Mouse (Mus musculus) heart, embryonic 14.5 days (tissue): ENCODE results near the gene Ethe1. TPM values are rescaled to one million over a fixed set of nuclear protein-coding genes. Genes with fewer than 3 reads are reported as not detected.

Experiments used
- ATAC-seq: fragments of 200-750 bp; cut with Nextera tagmentation; 2 replicates; pipeline ENCODE4 v1.8.0; 2017; ENCODE audit warnings: low read depth, moderate TSS enrichment; ENCODE audit not compliant: insufficient number of reproducible peaks, insufficient read depth, low FRiP score
- H3K27ac ChIP-seq, 2 experiments: fragments of 200-500 bp in 1 of 2; fragments of 300-500 bp in 1 of 2; sonication (generic) in 1 of 2; replicated peaks in 1 of 2; 2 replicates each; pipeline ENCODE4 v1.5.1; 2012 to 2014; ENCODE audit warnings: low read depth in 2 of 2, low read length in 2 of 2, control low read depth in 1 of 2, mild to moderate bottlenecking in 1 of 2, mixed read lengths in 1 of 2; ENCODE audit not compliant: control insufficient read depth in 1 of 2, insufficient read depth in 1 of 2
- H3K27me3 ChIP-seq: fragments of 300-500 bp; sonication (generic); 2 replicates; pipeline ENCODE4 v1.6.1; 2014; ENCODE audit warnings: mild to moderate bottlenecking, low read length, control low read depth; ENCODE audit not compliant: control insufficient read depth, insufficient read depth
- H3K36me3 ChIP-seq: fragments of 300-500 bp; sonication (generic); 2 replicates; pipeline ENCODE4 v1.6.1; 2014; ENCODE audit warnings: mild to moderate bottlenecking, control low read depth, low read length, mixed read lengths; ENCODE audit not compliant: control insufficient read depth, insufficient read depth
- H3K4me1 ChIP-seq, 2 experiments: fragments of 200-500 bp in 1 of 2; fragments of 300-500 bp in 1 of 2; sonication (generic) in 1 of 2; 2 replicates each; pipeline ENCODE4 v1.6.1; 2012 to 2014; ENCODE audit warnings: low read length in 2 of 2, control low read depth in 1 of 2, mixed read lengths in 1 of 2; ENCODE audit not compliant: control insufficient read depth in 2 of 2, insufficient read depth in 2 of 2
- H3K4me2 ChIP-seq: fragments of 300-500 bp; sonication (generic); 2 replicates; pipeline ENCODE4 v1.6.1; 2014; ENCODE audit warnings: mild to moderate bottlenecking, low read length
- H3K4me3 ChIP-seq, 2 experiments: fragments of 200-500 bp in 1 of 2; fragments of 300-500 bp in 1 of 2; sonication (generic) in 1 of 2; 2 replicates each; pipeline ENCODE4 v1.5.1; 2012 to 2014; ENCODE audit warnings: low read length in 2 of 2, mild to moderate bottlenecking in 2 of 2, control low read depth in 1 of 2, low read depth in 1 of 2, moderate library complexity in 1 of 2; ENCODE audit not compliant: control insufficient read depth in 1 of 2, insufficient read depth in 1 of 2
- H3K9ac ChIP-seq: fragments of 300-500 bp; sonication (generic); 2 replicates; pipeline ENCODE4 v1.6.1; 2014; ENCODE audit warnings: mild to moderate bottlenecking, low read length
- H3K9me3 ChIP-seq: fragments of 300-500 bp; sonication (generic); 2 replicates; pipeline ENCODE4 v1.6.1; 2016; ENCODE audit warnings: low read length, control low read depth; ENCODE audit not compliant: control insufficient read depth
- WGBS: fragments of 180-500 bp; shearing (Covaris S2); extraction: QIAGEN DNeasy Blood & Tissue Kit; methylation state at CpG from one replicate; pipeline ENCODE4 v1.1.7; 2014; 5-methylcytosine and 5-hydroxymethylcytosine counted together
- polyA plus RNA-seq: library from polyadenylated mRNA; unstranded; fragments of >200 nt; fragmentation: Nextera tagmentation; extraction: Ambion mirVana; gene quantifications from 2 replicates; pipeline ENCODE4 v1.2.1, GENCODE M21; 2014

Ethe1 gene
- polyA plus RNA-seq, 1 experiment from 2014 or later = 26.2 TPM

DNA sequence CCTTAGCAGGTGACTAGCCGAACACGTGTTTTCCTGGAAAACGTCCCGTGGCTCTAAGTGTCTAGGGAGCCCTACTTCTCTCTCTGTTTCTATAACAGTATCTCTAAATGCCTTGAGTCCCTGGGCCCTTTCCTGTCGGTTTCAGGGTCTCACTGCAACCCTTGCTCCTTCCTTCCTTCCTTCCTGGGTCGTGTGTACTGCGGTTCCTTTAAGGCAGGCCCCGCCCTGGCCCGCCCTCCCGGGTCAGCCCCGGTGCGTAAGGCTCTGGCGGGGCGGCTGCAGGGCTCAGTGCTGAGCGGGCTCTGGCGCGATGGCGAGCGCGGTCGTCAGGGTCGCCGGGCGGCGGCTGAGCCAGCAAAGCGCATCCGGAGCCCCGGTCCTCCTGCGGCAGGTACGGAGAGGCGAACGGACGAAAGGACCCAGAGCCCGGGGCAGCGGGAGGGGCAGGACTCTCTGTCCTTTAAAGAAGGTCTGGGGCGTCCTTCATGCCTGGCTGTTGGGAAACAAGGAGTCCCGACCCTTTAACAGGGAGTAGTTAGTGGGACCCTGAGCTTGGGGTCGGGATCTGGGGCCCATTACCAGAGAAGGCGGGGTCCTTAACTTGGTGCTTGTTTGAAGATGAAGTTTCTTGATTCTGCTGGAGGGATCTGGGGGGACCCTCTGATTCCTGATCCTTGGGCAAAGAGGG lies 6.4 kb downstream of the Ethe1 start:
- no peaks in the 10 kb centered on the region for H3K9me3 ChIP-seq
- H3K4me1 ChIP-seq = peaks cover 3 to 4% of the 10 kb centered on the region in 2 experiments; a peak in 2 of 4 replicates
- peak overlapping the region; percentile 73 for H3K4me2 ChIP-seq
- H3K4me3 ChIP-seq = peak overlapping the region; percentile 57 to 73
- H3K27ac ChIP-seq = no peak overlapping the region
- H3K36me3 ChIP-seq = no peaks in the 10 kb centered on the region
- ATAC-seq = peak; percentile 81
- peak overlapping the region; percentile 70 for H3K9ac ChIP-seq
- 2% methylated on average over 39 of the region's 39 CpGs for WGBS
- no peaks in the 10 kb centered on the region for H3K27me3 ChIP-seq

DNA sequence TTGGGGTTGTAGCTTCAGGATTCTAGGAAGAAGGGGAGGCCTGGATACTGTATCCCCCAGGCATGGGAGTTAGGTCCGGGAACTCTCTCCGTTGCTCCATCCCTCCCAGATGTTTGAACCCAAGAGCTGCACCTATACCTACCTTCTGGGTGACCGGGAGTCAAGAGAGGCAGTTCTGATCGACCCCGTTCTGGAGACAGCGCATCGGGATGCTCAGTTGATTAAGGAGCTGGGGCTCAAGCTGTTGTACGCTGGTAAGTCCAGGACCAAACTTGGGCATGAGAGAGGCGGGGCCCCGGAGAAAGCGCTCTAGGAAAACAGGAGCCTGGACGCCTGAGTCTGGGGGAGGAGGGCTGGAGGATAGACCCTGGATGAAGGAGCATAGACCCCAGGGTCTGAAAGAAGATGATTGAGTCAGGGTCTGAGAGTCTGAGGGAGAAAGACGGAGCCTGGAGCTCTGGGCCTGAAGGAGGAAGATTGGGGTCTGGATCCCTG lies 7.0 kb downstream of the Ethe1 start:
- Histone ChIP-seq H3K27me3 (no peaks in the 10 kb centered on the region), H3K4me2 (peak overlapping the region; percentile 73), H3K4me3 (peak overlapping the region; percentile 57 to 73), H3K9me3 (no peaks in the 10 kb centered on the region), H3K36me3 (no peaks in the 10 kb centered on the region), H3K9ac (peak overlapping the region; percentile 70), H3K27ac (no peak overlapping the region), H3K4me1 (peaks cover 3 to 4% of the 10 kb centered on the region in 2 experiments; a peak in 2 of 4 replicates)
- ATAC-seq = no peak
- WGBS = 4% methylated on average over 13 of the region's 13 CpGs

DNA sequence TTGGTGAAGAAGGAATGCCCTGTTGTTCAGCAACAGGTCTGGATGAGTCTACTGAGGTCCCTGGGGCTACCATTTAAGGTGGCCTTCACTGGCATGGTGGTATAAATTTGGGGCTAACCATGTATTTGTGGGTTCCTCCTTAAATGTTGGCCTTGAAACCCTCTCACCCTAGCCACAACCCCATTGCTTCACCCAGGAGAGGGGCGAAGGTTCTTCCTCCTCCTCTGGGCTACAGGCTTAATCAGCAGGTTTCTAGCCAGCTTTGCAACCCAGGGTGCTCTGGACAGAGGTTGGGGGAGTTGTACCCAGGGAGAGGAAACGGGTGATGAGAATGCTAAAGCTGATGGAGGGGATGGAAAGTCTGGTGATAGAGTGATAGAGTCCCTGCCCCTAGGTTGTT lies 8.1 kb downstream of the Ethe1 start:
- Histone ChIP-seq H3K9me3 (no peaks in the 10 kb centered on the region), H3K27ac (no peak overlapping the region), H3K27me3 (no peaks in the 10 kb centered on the region), H3K4me1 (peaks cover 3 to 4% of the 10 kb centered on the region in 2 experiments; a peak in 2 of 4 replicates), H3K9ac (no peak overlapping the region), H3K36me3 (no peaks in the 10 kb centered on the region), H3K4me3 (no peak overlapping the region), H3K4me2 (no peak overlapping the region)
- ATAC-seq = no peak
- 76% methylated on average over 2 of the region's 2 CpGs for WGBS

DNA sequence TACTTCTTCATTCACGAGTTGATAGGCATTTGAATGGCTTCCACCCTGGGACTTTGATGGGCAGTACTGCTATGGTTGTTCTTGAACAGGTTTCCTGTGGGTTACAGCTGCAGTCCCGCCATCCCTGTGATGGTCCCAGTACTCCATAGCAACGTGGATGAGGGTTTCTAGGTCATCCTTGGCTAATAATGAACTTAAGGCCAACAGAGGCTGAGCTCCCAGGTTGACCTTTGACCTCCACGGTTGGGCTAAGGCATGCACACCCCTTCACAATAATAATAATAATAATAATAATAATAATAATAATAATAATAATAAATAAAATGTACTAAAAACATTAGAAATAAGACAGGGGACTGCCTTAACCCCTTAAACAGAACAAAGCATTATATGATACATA lies 10.8 kb downstream of the Ethe1 start:
- no peak for ATAC-seq
- 69% methylated on average over 4 of the region's 4 CpGs for WGBS
- H3K4me3 ChIP-seq = no peak overlapping the region

DNA sequence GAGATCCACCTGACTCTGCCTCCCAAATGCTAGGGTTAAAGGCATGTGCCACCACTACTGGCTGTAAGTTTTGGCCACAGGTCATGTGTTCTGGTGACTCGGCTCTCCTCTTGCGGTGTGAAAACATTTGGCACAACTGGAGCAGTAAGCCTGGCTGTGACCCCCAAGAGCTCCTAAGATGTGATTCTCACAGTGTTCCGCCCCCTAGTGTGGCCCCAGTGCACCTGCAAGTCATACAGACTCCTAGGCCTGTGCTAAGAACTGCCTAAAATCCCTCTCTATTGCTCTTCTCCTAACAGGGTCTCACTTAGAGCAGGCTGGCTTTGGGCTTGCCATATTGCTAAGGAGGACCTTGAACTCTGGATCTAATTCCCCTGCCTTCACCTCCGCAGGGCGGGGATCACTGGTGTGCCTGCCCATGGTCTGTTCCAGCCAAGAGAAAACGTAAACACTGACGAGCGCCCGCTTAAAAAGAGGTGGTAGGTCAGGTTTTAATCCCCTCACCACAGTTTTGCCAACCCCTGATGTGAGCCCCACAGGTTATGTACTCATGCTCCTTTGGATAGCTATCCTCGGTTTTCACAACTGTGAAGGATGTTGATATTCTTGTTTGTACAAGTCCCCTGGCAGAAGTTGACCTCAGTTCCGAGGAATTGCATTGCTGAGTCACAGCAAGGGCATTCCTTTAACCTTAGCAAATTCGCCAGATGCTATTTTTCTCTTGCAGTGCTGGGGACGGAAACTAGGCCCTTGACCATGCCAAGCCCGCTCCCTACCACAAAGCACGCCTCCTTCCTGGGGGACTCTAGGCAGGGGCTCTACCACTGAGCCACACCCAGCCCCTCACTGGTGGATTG lies 12.1 kb downstream of the Ethe1 start:
- Histone ChIP-seq H3K27ac (no peak overlapping the region), H3K36me3 (no peaks in the 10 kb centered on the region), H3K9me3 (no peaks in the 10 kb centered on the region), H3K4me3 (no peak overlapping the region), H3K4me2 (no peak overlapping the region), H3K27me3 (no peaks in the 10 kb centered on the region), H3K9ac (no peak overlapping the region), H3K4me1 (peaks cover 3% of the 10 kb centered on the region in 2 experiments; a peak in 2 of 4 replicates)
- WGBS = 64% methylated on average over 15 of the region's 15 CpGs
- ATAC-seq = no peak

More for the DNA sequence above, 10.8 kb downstream of the Ethe1 start:
- no peaks in the 10 kb centered on the region for H3K36me3 ChIP-seq
- H3K9me3 ChIP-seq = no peaks in the 10 kb centered on the region
- no peak overlapping the region for H3K27ac ChIP-seq
- H3K4me1 ChIP-seq = peaks cover 3 to 4% of the 10 kb centered on the region in 2 experiments; a peak in 2 of 4 replicates
- H3K27me3 ChIP-seq = no peaks in the 10 kb centered on the region
- no peak overlapping the region for H3K4me2 ChIP-seq
- H3K9ac ChIP-seq = no peak overlapping the region

DNA sequence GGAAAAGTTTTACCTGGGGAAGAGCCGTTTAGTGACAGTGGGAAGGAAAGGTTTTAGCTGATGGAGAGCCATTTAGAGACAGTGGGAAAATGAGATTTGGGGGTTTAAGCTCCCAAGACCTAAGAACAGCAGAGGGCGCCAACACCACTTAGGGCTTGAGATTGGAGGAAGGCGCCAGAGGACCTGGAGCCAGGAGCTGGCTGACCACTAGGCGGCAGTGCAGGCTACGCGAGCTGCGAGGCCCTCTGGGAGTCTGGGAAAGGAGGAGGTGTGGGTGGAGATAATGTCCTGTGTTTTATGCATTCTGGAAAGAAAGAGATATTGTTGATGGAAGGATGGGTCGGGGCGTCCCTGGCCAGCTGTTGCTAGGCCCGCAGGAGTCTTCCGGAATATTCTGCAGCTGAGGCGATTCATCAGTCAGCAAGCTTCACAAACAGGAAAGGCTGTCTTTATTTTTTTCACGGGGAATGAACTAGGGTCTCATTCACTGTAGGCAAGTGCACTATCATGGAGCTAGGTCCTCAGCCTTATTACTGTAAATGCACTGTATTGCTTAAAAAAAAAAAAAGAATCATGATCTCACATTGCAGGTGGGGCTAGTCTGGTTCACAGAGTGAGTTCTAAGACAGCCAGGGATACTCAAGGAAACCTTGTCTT lies 13.7 kb downstream of the Ethe1 start:
- no peak overlapping the region for H3K27ac ChIP-seq
- H3K27me3 ChIP-seq = no peaks in the 10 kb centered on the region
- H3K4me2 ChIP-seq = peak overlapping the region; percentile 39
- no peak overlapping the region for H3K9ac ChIP-seq
- WGBS = 8% methylated on average over 13 of the region's 13 CpGs
- no peaks in the 10 kb centered on the region for H3K36me3 ChIP-seq
- H3K4me1 ChIP-seq = no peaks in the 10 kb centered on the region
- no peak overlapping the region for H3K4me3 ChIP-seq
- ATAC-seq = peak; percentile 66; the same call in 1 of the 2 replicates
- H3K9me3 ChIP-seq = no peaks in the 10 kb centered on the region

DNA sequence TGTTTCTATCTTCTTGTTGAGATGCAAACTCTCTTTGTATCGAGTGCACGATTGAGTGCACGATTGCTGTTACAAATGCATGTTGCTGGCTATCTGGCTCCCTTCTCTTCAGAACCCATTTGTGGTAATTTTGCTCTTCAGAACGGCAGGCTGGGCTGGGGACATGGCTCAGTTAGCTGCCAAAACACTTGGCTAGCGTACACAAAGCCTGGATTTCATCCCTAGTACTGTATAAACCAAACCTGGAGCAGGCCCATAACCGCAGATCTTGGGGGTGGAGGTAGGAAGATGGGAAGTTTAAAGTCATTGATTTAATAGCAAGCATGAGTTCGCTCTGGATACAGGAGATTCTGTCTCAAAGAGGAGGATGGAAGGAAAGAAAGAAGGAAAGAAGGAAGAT lies 18.2 kb downstream of the Ethe1 start:
- WGBS = 80% methylated on average over 7 of the region's 7 CpGs
- no peak overlapping the region for H3K9ac ChIP-seq
- no peaks in the 10 kb centered on the region for H3K9me3 ChIP-seq
- peaks cover 19% of the 10 kb centered on the region for H3K27me3 ChIP-seq
- H3K4me3 ChIP-seq = no peak overlapping the region
- H3K36me3 ChIP-seq = no peaks in the 10 kb centered on the region
- H3K4me2 ChIP-seq = no peak overlapping the region
- peaks cover 0 to 3% of the 10 kb centered on the region in 2 experiments; a peak in 3 of 4 replicates for H3K4me1 ChIP-seq
- ATAC-seq = no peak
- no peak overlapping the region for H3K27ac ChIP-seq
